Comparison of ENCODE assay signal across 10 mouse cellular contexts in genomic region chr9:59748969-59749368, GRCm38 (mm10). TPM values are rescaled to one million over a fixed set of nuclear protein-coding genes. Genes with fewer than 3 reads are reported as not detected.
A peak's percentile ranks its signal among the peaks of the same experiment; 100 is the strongest.
DNase-seq lines count a peak whose midpoint lies in the region; ATAC-seq and TF ChIP-seq lines count a peak whose summit lies in the region.
"Had no signal": no experiment of that assay in that cellular context is flagged by ENCODE, and none has a peak within 500 bp of the region (broad histone marks: within the 10 kb centered on the region; RNA-seq: fewer than 3 reads in every experiment).

No protein-coding gene starts in this region.

- H3K79me2 ChIP-seq in myocyte (ENCODE audit: control insufficient read depth, insufficient read depth): peaks cover 32% of the 10 kb centered on the region

- no peak for TF ChIP-seq CTCF in forebrain, postnatal 0 days (IDR thresholded peaks at IDR 0.05; ENCODE audit: low read depth)

- no peaks in the 10 kb centered on the region for H3K27me3 ChIP-seq in erythroblast, embryonic 14.5 days (ENCODE audit: control insufficient read depth)
- no peaks in the 10 kb centered on the region for H3K27me3 ChIP-seq in neural tube, embryonic 15.5 days (replicated peaks)
- H3K27me3 ChIP-seq in heart, embryonic 13.5 days (replicated peaks): no peaks in the 10 kb centered on the region
- H3K27me3 ChIP-seq in myocyte (ENCODE audit: control insufficient read depth, insufficient read depth, insufficient read length): no peaks in the 10 kb centered on the region
- H3K27me3 ChIP-seq in forebrain, postnatal 0 days (ENCODE audit: insufficient read depth, low read length): no peaks in the 10 kb centered on the region
- no peaks in the 10 kb centered on the region for H3K27me3 ChIP-seq in midbrain, embryonic 16.5 days (ENCODE audit: control insufficient read depth, insufficient read depth, low read depth, low read length)
- H3K27me3 ChIP-seq: CH12.LX; neural tube, embryonic 13.5 days had no signal

- WGBS in neural tube, embryonic 15.5 days: 93% methylated on average over 11 of the region's 11 CpGs
- 68% methylated on average over 11 of the region's 11 CpGs for WGBS in heart, embryonic 13.5 days
- WGBS in forebrain, postnatal 0 days: 91% methylated on average over 11 of the region's 11 CpGs
- 92% methylated on average over 11 of the region's 11 CpGs for WGBS in midbrain, embryonic 16.5 days

- H3K9ac ChIP-seq in neural tube, embryonic 15.5 days (replicated peaks): no peak overlapping the region
- no peak overlapping the region for H3K9ac ChIP-seq in heart, embryonic 13.5 days
- H3K9ac ChIP-seq in forebrain, postnatal 0 days: no peak overlapping the region
- H3K9ac ChIP-seq in midbrain, embryonic 16.5 days (ENCODE audit: low read depth, low read length): no peak overlapping the region

- no peak overlapping the region; the same call in 1 of the 2 replicates for H3K27ac ChIP-seq in neural tube, embryonic 15.5 days (replicated peaks)
- 0 out of 2 replicates have a peak overlapping the region, but pooled peaks have one; percentile 12 for H3K27ac ChIP-seq in heart, embryonic 13.5 days (replicated peaks)
- H3K27ac ChIP-seq in forebrain, postnatal 0 days (ENCODE audit: low read depth, low read length): no peak overlapping the region
- H3K27ac ChIP-seq in midbrain, embryonic 16.5 days (ENCODE audit: low read length): no peak overlapping the region
- H3K27ac ChIP-seq: neural tube, embryonic 13.5 days had no signal

- no peak overlapping the region for H3ac ChIP-seq in myocyte (ENCODE audit: control insufficient read depth, insufficient read length)

- H3K4me3 ChIP-seq in erythroblast, embryonic 14.5 days (replicated peaks): peak overlapping the region; percentile 15
- H3K4me3 ChIP-seq in neural tube, embryonic 15.5 days (replicated peaks): no peak overlapping the region
- 0 out of 2 replicates have a peak overlapping the region, but pooled peaks have one; percentile 75 for H3K4me3 ChIP-seq in heart, embryonic 13.5 days
- peak overlapping the region; percentile 91 for H3K4me3 ChIP-seq in myocyte
- H3K4me3 ChIP-seq in forebrain, postnatal 0 days (ENCODE audit: low read depth, low read length): no peak overlapping the region
- H3K4me3 ChIP-seq in midbrain, embryonic 16.5 days (ENCODE audit: low read depth, low read length): no peak overlapping the region

- H3K36me3 ChIP-seq in erythroblast, embryonic 14.5 days (ENCODE audit: control insufficient read depth): no peaks in the 10 kb centered on the region
- no peaks in the 10 kb centered on the region for H3K36me3 ChIP-seq in neural tube, embryonic 15.5 days
- no peaks in the 10 kb centered on the region for H3K36me3 ChIP-seq in heart, embryonic 13.5 days
- H3K36me3 ChIP-seq in myocyte (ENCODE audit: control insufficient read depth, insufficient read depth): no peaks in the 10 kb centered on the region
- no peaks in the 10 kb centered on the region for H3K36me3 ChIP-seq in forebrain, postnatal 0 days (ENCODE audit: insufficient read depth)
- H3K36me3 ChIP-seq in midbrain, embryonic 16.5 days (ENCODE audit: control insufficient read depth, insufficient read depth, low read length): no peaks in the 10 kb centered on the region
- H3K36me3 ChIP-seq: neural tube, embryonic 13.5 days had no signal

- H3K4me1 ChIP-seq in erythroblast, embryonic 14.5 days (ENCODE audit: control insufficient read depth): peaks cover 41% of the 10 kb centered on the region
- H3K4me1 ChIP-seq in neural tube, embryonic 15.5 days: peaks cover 10% of the 10 kb centered on the region
- H3K4me1 ChIP-seq in heart, embryonic 13.5 days: peaks cover 24% of the 10 kb centered on the region
- peaks cover 17% of the 10 kb centered on the region for H3K4me1 ChIP-seq in forebrain, postnatal 0 days (ENCODE audit: insufficient read depth)
- peaks cover 14% of the 10 kb centered on the region for H3K4me1 ChIP-seq in midbrain, embryonic 16.5 days (ENCODE audit: control insufficient read depth, insufficient read depth, low read length)

- H3K9me3 ChIP-seq in erythroblast, embryonic 14.5 days (ENCODE audit: control insufficient read depth, low read length): no peaks in the 10 kb centered on the region
- no peaks in the 10 kb centered on the region for H3K9me3 ChIP-seq in neural tube, embryonic 15.5 days (replicated peaks)
- no peaks in the 10 kb centered on the region for H3K9me3 ChIP-seq in heart, embryonic 13.5 days
- no peaks in the 10 kb centered on the region for H3K9me3 ChIP-seq in forebrain, postnatal 0 days (ENCODE audit: low read length)
- H3K9me3 ChIP-seq in midbrain, embryonic 16.5 days (replicated peaks; ENCODE audit: control insufficient read depth, low read length, poor library complexity, severe bottlenecking): no peaks in the 10 kb centered on the region
- H3K9me3 ChIP-seq: neural tube, embryonic 13.5 days had no signal

- peak overlapping the region; percentile 74; the same call in 1 of the 2 replicates for H3K4me2 ChIP-seq in neural tube, embryonic 15.5 days
- peak overlapping the region; percentile 82 for H3K4me2 ChIP-seq in heart, embryonic 13.5 days
- H3K4me2 ChIP-seq in myocyte (ENCODE audit: low read depth): peak overlapping the region; percentile 84
- no peak overlapping the region for H3K4me2 ChIP-seq in forebrain, postnatal 0 days (ENCODE audit: low read depth)
- H3K4me2 ChIP-seq in midbrain, embryonic 16.5 days (ENCODE audit: low read length): no peak overlapping the region

- no peak for DNase-seq in neural tube, embryonic 10.5 days (ENCODE audit: extremely low spot score, low spot score)
- DNase-seq in forebrain, postnatal 0 days: no peak

- TF ChIP-seq POLR2A in myocyte (IDR thresholded peaks at IDR 0.05; ENCODE audit: insufficient read length, low read depth): no peak

- no peak for ATAC-seq in erythroblast, adult 5-6 weeks (replicated peaks; ENCODE audit: low FRiP score, poor library complexity, severe bottlenecking)
- no peak for ATAC-seq in neural tube, embryonic 15.5 days (ENCODE audit: low FRiP score)
- ATAC-seq in heart, embryonic 13.5 days (ENCODE audit: extremely low read depth, insufficient number of reproducible peaks, low FRiP score, low TSS enrichment): no peak
- ATAC-seq in forebrain, postnatal 0 days: no peak
- no peak for ATAC-seq in midbrain, embryonic 16.5 days

TF ChIP-seq in myocyte, 11 proteins besides CTCF, POLR2A, EP300 and RAD21:
- TF ChIP-seq CEBPB (IDR thresholded peaks at IDR 0.05; ENCODE audit: insufficient read depth, poor library complexity, severe bottlenecking): no peak
- no peak for TF ChIP-seq TCF3 (IDR thresholded peaks at IDR 0.05; ENCODE audit: insufficient read length, low read depth)
- no peak for TF ChIP-seq REST (IDR thresholded peaks at IDR 0.05; ENCODE audit: insufficient read depth, insufficient read length)
- TF ChIP-seq E2F4 (IDR thresholded peaks at IDR 0.05; ENCODE audit: insufficient read depth): no peak
- TF ChIP-seq TCF12 (IDR thresholded peaks at IDR 0.05; ENCODE audit: insufficient read depth, poor library complexity, severe bottlenecking): no peak
- no peak for TF ChIP-seq POLR2AphosphoS2 (IDR thresholded peaks at IDR 0.05; ENCODE audit: insufficient read length, low read depth)
- TF ChIP-seq SRF (IDR thresholded peaks at IDR 0.05; ENCODE audit: control insufficient read depth, insufficient read length, low read depth): no peak
- TF ChIP-seq MAX (IDR thresholded peaks at IDR 0.05; ENCODE audit: low read depth): no peak
- TF ChIP-seq USF1 (IDR thresholded peaks at IDR 0.05; ENCODE audit: low read depth): no peak
- TF ChIP-seq MYOG (IDR thresholded peaks at IDR 0.05; ENCODE audit: control insufficient read depth in 1 of 3, insufficient read depth in 1 of 3, insufficient read length in 2 of 3, low read depth in 2 of 3): no peak
- no peak for TF ChIP-seq MYOD1 (IDR thresholded peaks at IDR 0.05; ENCODE audit: control insufficient read depth in 1 of 3, insufficient read length in 2 of 3, low read depth in 2 of 3)

RNA-seq across cellular contexts. Expression of gene Senp8, which starts 1.5 kb away (rescaled TPM):
- polyA plus RNA-seq in erythroblast, embryonic 14.5 days (2012): 0.01 and 0.04 TPM in 2 replicates
- total RNA-seq in erythroblast, adult 5-6 weeks (2015; ENCODE audit: low replicate concordance): 0.96 and 6.1 TPM in 2 replicates
- 0.26 and 1.3 TPM in 2 replicates for total RNA-seq in erythroblast, adult 5-6 weeks (2017; ENCODE audit: low replicate concordance)
- polyA plus RNA-seq in neural tube, embryonic 15.5 days (2015; fragmentation: Nextera tagmentation; extraction: Ambion mirVana): 8.4 and 11.3 TPM in 2 replicates
- 8.9 and 11.1 TPM in 2 replicates for polyA plus RNA-seq in heart, embryonic 13.5 days (2015; fragmentation: Nextera tagmentation; extraction: Ambion mirVana)
- 2.6 TPM for polyA plus RNA-seq in myocyte (2012; fragmentation: generic; extraction: Trizol)
- total RNA-seq in forebrain, postnatal 0 days (2014; rRNA removed): 2.9 and 4.7 TPM in 2 replicates
- polyA plus RNA-seq in forebrain, postnatal 0 days (2015; fragmentation: Nextera tagmentation; extraction: Ambion mirVana): 2.1 and 3.2 TPM in 2 replicates
- 12.0 and 12.6 TPM in 2 replicates for polyA plus RNA-seq in midbrain, embryonic 16.5 days (2015; fragmentation: Nextera tagmentation; extraction: Ambion mirVana)

RNA-seq across cellular contexts. Expression of gene Myo9a, which starts 1.7 kb away (rescaled TPM):
- 0.02 and 0.03 TPM in 2 replicates for polyA plus RNA-seq in erythroblast, embryonic 14.5 days (2012)
- total RNA-seq in erythroblast, adult 5-6 weeks (2015; ENCODE audit: low replicate concordance): 9.0 and 21.5 TPM in 2 replicates
- total RNA-seq in erythroblast, adult 5-6 weeks (2017; ENCODE audit: low replicate concordance): 8.2 and 13.4 TPM in 2 replicates
- polyA plus RNA-seq in neural tube, embryonic 15.5 days (2015; fragmentation: Nextera tagmentation; extraction: Ambion mirVana): 21.1 and 23.8 TPM in 2 replicates
- 7.1 and 7.3 TPM in 2 replicates for polyA plus RNA-seq in heart, embryonic 13.5 days (2015; fragmentation: Nextera tagmentation; extraction: Ambion mirVana)
- polyA plus RNA-seq in myocyte (2012; fragmentation: generic; extraction: Trizol): 3.5 TPM
- total RNA-seq in forebrain, postnatal 0 days (2014; rRNA removed): 56.6 and 59.9 TPM in 2 replicates
- 8.4 and 13.2 TPM in 2 replicates for polyA plus RNA-seq in forebrain, postnatal 0 days (2015; fragmentation: Nextera tagmentation; extraction: Ambion mirVana)
- 26.8 and 30.3 TPM in 2 replicates for polyA plus RNA-seq in midbrain, embryonic 16.5 days (2015; fragmentation: Nextera tagmentation; extraction: Ambion mirVana)

Comparison
In these comparisons a context has a peak if more than half of its experiments do, and no peak if none do; other contexts are left out.
1. H3K4me3 ChIP-seq: peak in erythroblast, embryonic 14.5 days (single experiment), heart, embryonic 13.5 days (single experiment) and myocyte (single experiment); none in neural tube, embryonic 15.5 days (single experiment), forebrain, postnatal 0 days (single experiment) and midbrain, embryonic 16.5 days (single experiment).
2. H3K4me2 ChIP-seq: peak in neural tube, embryonic 15.5 days (single experiment), heart, embryonic 13.5 days (single experiment) and myocyte (single experiment); none in forebrain, postnatal 0 days (single experiment) and midbrain, embryonic 16.5 days (single experiment).